Mouse (Mus musculus): Measurements from ENCODE around the gene Zbtb20.

DNA sequence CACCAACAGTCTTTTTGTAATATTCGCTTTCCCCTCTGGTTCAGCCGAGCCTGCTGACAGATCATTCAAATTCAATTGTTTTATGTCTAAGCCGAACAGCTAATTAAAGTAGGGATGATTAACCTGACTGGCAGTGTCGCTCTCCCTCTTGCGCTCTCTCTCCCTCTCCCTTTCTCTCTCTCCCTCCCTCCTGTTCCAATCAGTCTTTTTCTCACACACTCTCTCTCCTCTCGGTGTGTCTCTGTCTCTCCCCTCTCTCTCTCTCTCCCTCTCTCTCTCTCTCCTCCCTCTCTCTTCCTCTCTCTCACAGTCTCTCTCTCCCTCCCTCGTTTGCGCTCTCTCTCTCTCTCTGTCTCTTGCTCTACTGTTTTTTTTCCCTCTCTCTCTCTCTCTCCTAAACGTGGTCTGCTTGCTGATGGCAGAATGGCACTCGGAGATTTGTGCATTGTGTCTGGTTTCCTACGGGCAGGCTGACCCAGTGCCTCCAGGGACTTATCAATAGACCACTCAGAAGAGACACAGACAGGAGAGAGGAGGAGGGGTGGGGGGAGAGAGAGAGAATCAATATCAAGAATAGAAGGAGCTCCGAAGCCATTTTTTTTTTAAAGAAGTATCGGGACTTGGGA is 627.4 kb downstream of the Zbtb20 start:
- TF ChIP-seq GATA1 (IDR thresholded peaks at IDR 0.05; ENCODE audit: low read length) = no peak
- no peak for TF ChIP-seq TAL1 (IDR thresholded peaks at IDR 0.05; ENCODE audit: low read length)

Data from erythroblast, embryonic 14.5 days (primary cell).